Mouse (Mus musculus) forebrain, embryonic 15.5 days (tissue): ENCODE measurements at regions not wholly inside any gene's neighbourhood (a gene's known extent, or its start where the extent isn't known, plus 50 kb on each side); places are given as distances from the start of the nearest gene placed in this dataset.

Source experiments
- ATAC-seq: fragments of 200-750 bp; cut with Nextera tagmentation; replicated peaks from 2 replicates; pipeline ENCODE4 v1.8.0; 2017; ENCODE audit warnings: mild to moderate bottlenecking, moderate TSS enrichment, moderate library complexity
- H3K27ac ChIP-seq: fragments of 300-500 bp; sonication (generic); replicated peaks from 2 replicates; pipeline ENCODE4 v1.5.1; 2015; ENCODE audit warnings: mild to moderate bottlenecking, inconsistent platforms
- H3K27me3 ChIP-seq: fragments of 300-500 bp; sonication (generic); 2 replicates; pipeline ENCODE4 v1.6.1; 2015; ENCODE audit warnings: inconsistent platforms
- H3K36me3 ChIP-seq: fragments of 300-500 bp; sonication (generic); 2 replicates; pipeline ENCODE4 v1.6.1; 2015; ENCODE audit warnings: mild to moderate bottlenecking, inconsistent platforms
- H3K4me1 ChIP-seq: fragments of 300-500 bp; sonication (generic); 2 replicates; pipeline ENCODE4 v1.6.1; 2015; ENCODE audit warnings: inconsistent platforms
- H3K4me2 ChIP-seq: fragments of 300-500 bp; sonication (generic); replicated peaks from 2 replicates; pipeline ENCODE4 v1.6.1; 2015; ENCODE audit warnings: mild to moderate bottlenecking, inconsistent platforms
- H3K4me3 ChIP-seq: fragments of 300-500 bp; sonication (generic); 2 replicates; pipeline ENCODE4 v1.5.1; 2015; ENCODE audit warnings: mild to moderate bottlenecking, inconsistent platforms
- H3K9ac ChIP-seq: fragments of 300-500 bp; sonication (generic); replicated peaks from 2 replicates; pipeline ENCODE4 v1.6.1; 2015; ENCODE audit warnings: mild to moderate bottlenecking, inconsistent platforms
- H3K9me3 ChIP-seq: fragments of 300-500 bp; sonication (generic); 2 replicates; pipeline ENCODE4 v1.6.1; 2016; ENCODE audit warnings: inconsistent platforms
- WGBS: fragments of 180-500 bp; shearing (Covaris S2); methylation state at CpG from one replicate; pipeline ENCODE4 v1.1.7; 2015; ENCODE audit warnings: mixed read lengths; 5-methylcytosine and 5-hydroxymethylcytosine counted together

DNA sequence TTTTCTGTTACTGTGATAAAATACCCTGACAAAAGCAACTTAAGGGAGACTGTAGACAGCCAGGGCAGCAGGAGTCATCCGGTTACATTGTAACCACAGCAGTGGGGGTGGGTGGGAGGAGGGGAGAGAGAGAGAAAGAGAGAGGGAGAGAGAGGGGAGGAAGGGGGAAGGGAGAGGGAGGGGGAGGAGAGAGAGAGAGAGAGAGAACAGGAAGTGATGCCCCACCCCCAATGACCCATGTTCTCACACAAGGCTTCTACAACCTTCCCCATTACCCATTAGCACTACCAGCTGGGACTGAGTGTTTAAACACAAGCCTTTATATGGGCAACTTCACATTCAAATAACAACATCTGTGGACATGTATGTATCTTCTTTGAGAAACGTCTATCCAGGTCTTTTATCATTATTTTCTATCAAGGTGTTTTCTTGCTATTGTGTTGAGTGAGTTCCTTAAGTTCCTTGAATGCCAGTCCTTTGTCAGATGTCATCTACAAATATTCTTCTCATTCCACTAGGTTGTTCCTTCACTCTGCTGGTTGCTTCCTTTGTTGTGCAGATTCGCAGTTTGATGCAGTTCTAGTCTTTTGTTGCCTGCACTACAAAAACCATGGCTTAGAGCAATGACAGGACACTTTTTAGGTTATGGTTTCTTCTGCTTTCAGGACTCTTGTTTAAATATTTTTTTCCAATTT lies 274.7 kb upstream of the Ddx18 start:
- no peak for ATAC-seq
- Histone ChIP-seq H3K9me3 (no peaks in the 10 kb centered on the region), H3K27ac (no peak overlapping the region), H3K27me3 (no peaks in the 10 kb centered on the region), H3K4me1 (no peaks in the 10 kb centered on the region), H3K4me3 (no peak overlapping the region), H3K4me2 (no peak overlapping the region), H3K36me3 (no peaks in the 10 kb centered on the region), H3K9ac (no peak overlapping the region)
- WGBS, result 75% methylated on average over 3 of the region's 3 CpGs

- H3K27me3 ChIP-seq, result no peaks in the 10 kb centered on the region
- no peak overlapping the region for H3K4me2 ChIP-seq
- 50% methylated on average over 2 of the region's 2 CpGs for WGBS
- H3K4me1 ChIP-seq, result no peaks in the 10 kb centered on the region
- H3K9me3 ChIP-seq, result no peaks in the 10 kb centered on the region
- no peak overlapping the region for H3K4me3 ChIP-seq
- no peaks in the 10 kb centered on the region for H3K36me3 ChIP-seq
- ATAC-seq, result no peak
- H3K9ac ChIP-seq, result no peak overlapping the region
- H3K27ac ChIP-seq, result no peak overlapping the region
These were observed 265.8 kb upstream of the Ddx18 start for GRCm38 (mm10) chr1:121833559-121833958.

- H3K36me3 ChIP-seq, result no peaks in the 10 kb centered on the region
- H3K27me3 ChIP-seq, result no peaks in the 10 kb centered on the region
- 54% methylated on average over 2 of the region's 2 CpGs for WGBS
These were observed 262.5 kb upstream of the Ddx18 start for GRCm38 (mm10) chr1:121830242-121830641.

DNA sequence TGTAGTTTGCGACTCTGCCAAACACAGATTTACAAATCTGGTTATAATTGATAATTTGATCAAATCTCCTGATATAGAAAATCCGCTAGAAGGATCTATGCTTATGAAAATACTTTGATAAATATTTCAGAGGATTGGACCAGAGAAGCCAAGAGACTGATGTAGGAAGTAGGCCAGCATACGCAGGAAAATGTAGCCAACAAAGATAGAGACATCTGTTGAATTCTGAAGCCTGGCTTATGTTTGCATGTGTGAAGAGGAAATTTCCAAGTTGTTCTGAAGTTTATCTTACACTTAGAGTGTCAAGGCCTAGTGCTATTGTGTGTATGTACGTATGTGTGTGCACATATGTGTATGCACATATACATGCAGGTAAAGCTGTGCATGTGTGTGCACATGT lies 255.2 kb upstream of the Ddx18 start:
- Histone ChIP-seq H3K4me3 (no peak overlapping the region), H3K27ac (no peak overlapping the region), H3K9ac (no peak overlapping the region), H3K9me3 (no peaks in the 10 kb centered on the region), H3K27me3 (no peaks in the 10 kb centered on the region), H3K4me1 (no peaks in the 10 kb centered on the region), H3K4me2 (no peak overlapping the region), H3K36me3 (no peaks in the 10 kb centered on the region)
- ATAC-seq, result no peak
- 82% methylated on average over 4 of the region's 4 CpGs for WGBS

More at GRCm38 (mm10) chr1:121830242-121830641, 262.5 kb upstream of the Ddx18 start:
- no peak for ATAC-seq
- H3K9ac ChIP-seq, result no peak overlapping the region
- H3K9me3 ChIP-seq, result no peaks in the 10 kb centered on the region
- H3K4me2 ChIP-seq, result no peak overlapping the region
- no peak overlapping the region for H3K4me3 ChIP-seq
- no peaks in the 10 kb centered on the region for H3K4me1 ChIP-seq
- H3K27ac ChIP-seq, result no peak overlapping the region

DNA sequence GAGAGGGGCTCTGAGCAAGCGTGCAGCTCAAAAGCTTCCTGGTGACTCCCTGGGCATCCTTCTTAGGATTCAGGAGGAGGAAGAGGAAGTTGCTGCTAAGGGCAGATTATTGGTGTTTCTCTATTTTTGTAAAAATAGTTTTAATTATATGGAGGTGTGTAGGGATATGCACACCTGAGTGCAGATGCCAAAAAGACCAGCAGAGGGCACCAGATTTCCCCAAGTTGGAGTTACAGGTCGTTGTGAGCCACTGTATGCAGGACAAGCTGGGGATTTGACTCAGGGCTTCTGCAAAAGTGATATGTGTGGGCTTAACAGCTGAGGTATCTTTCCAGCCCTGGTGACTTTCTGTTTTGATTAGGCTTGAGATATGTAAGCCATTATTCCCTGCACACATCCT lies 235.5 kb upstream of the Ddx18 start:
- no peak for ATAC-seq
- Histone ChIP-seq H3K4me2 (no peak overlapping the region), H3K4me1 (no peaks in the 10 kb centered on the region), H3K27ac (no peak overlapping the region), H3K27me3 (no peaks in the 10 kb centered on the region), H3K4me3 (no peak overlapping the region), H3K9me3 (no peaks in the 10 kb centered on the region), H3K36me3 (no peaks in the 10 kb centered on the region), H3K9ac (no peak overlapping the region)
- 54% methylated on average over 2 of the region's 2 CpGs for WGBS

DNA sequence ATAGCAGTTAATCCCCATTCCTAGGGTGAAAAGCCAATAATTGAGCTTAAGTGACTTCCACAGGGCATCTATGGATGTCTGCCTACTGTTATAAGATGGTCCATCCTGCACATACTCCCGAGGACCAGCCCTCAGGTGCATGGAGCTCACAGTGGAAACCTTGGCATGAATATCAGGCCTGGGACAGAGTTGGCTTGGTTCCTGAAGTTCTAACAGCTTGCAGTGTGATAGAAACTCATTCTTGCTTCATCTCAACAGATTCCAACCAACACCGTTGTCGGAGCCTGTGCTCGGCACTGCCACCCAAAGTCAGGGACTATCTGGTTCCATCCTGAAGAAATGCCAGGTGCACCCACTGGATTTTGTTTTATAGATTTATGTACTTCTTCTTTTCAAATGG lies 234.7 kb upstream of the Ddx18 start:
- Histone ChIP-seq H3K9ac (no peak overlapping the region), H3K4me1 (no peaks in the 10 kb centered on the region), H3K36me3 (no peaks in the 10 kb centered on the region), H3K4me3 (no peak overlapping the region), H3K27me3 (no peaks in the 10 kb centered on the region), H3K9me3 (no peaks in the 10 kb centered on the region), H3K27ac (no peak overlapping the region), H3K4me2 (no peak overlapping the region)
- 91% methylated on average over 4 of the region's 4 CpGs for WGBS
- ATAC-seq, result no peak

GRCm38 (mm10) chr1:121798502-121798901 lies 230.7 kb upstream of the Ddx18 start:
- H3K9me3 ChIP-seq, result no peaks in the 10 kb centered on the region
- no peak for ATAC-seq
- H3K27me3 ChIP-seq, result no peaks in the 10 kb centered on the region
- H3K4me1 ChIP-seq, result no peaks in the 10 kb centered on the region
- H3K27ac ChIP-seq, result no peak overlapping the region
- no peaks in the 10 kb centered on the region for H3K36me3 ChIP-seq
- no peak overlapping the region for H3K4me2 ChIP-seq
- no peak overlapping the region for H3K9ac ChIP-seq
- WGBS, result 82% methylated on average over 12 of the region's 12 CpGs
- H3K4me3 ChIP-seq, result no peak overlapping the region

DNA sequence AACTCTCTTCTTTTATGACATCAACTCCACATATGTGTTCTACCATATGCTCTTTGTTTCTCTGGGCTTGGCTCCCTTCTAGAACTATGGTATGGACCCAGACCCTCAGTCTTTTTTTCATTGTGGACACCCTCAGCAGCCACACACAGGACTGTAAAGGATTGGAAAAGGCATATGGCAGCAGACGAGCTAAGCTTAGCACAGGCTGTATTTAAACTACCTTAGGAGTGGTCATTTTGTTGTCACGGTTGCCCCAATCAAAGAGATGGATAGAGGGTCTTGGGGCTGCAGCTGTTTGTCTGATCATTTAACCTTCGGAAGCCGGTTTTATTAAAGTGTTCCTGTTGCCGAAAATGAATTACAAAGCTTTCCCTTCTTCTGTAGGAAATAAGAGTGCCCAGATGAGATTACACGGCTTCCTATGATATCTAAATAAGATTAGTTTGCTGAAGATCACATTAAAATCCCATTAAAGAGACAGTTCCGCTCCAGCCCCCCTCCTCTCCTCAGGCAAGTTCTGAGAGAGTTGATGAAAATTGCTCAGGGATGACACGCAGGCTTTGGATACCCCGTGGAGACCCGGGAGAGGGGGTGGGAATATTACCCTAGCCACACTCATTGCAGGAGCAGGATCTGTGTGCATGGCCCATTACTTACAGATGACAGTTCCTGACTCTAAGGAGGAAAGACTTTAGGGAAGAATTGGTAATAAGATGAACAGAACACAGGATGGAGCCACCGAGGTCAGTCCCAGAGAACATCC lies 227.4 kb upstream of the Ddx18 start:
- Histone ChIP-seq H3K27ac (no peak overlapping the region), H3K27me3 (no peaks in the 10 kb centered on the region), H3K9ac (no peak overlapping the region), H3K4me2 (no peak overlapping the region), H3K36me3 (no peaks in the 10 kb centered on the region), H3K9me3 (no peaks in the 10 kb centered on the region), H3K4me1 (no peaks in the 10 kb centered on the region), H3K4me3 (no peak overlapping the region)
- WGBS, result 84% methylated on average over 11 of the region's 11 CpGs
- ATAC-seq, result no peak

GRCm38 (mm10) chr1:121785631-121786030 lies 217.8 kb upstream of the Ddx18 start:
- Histone ChIP-seq H3K9ac (no peak overlapping the region), H3K4me3 (no peak overlapping the region), H3K27me3 (no peaks in the 10 kb centered on the region), H3K27ac (peak overlapping the region; percentile 50), H3K36me3 (no peaks in the 10 kb centered on the region), H3K4me1 (no peaks in the 10 kb centered on the region), H3K9me3 (no peaks in the 10 kb centered on the region), H3K4me2 (no peak overlapping the region)
- peak; percentile 81 for ATAC-seq
- WGBS, result 44% methylated on average over 3 of the region's 3 CpGs

GRCm38 (mm10) chr1:121773988-121774387 lies 206.2 kb upstream of the Ddx18 start:
- no peak overlapping the region for H3K4me2 ChIP-seq
- 91% methylated on average over 2 of the region's 2 CpGs for WGBS
- ATAC-seq, result no peak

GRCm38 (mm10) chr1:121771444-121771843 lies 203.7 kb upstream of the Ddx18 start:
- H3K4me1 ChIP-seq, result no peaks in the 10 kb centered on the region
- H3K9me3 ChIP-seq, result no peaks in the 10 kb centered on the region
- H3K9ac ChIP-seq, result no peak overlapping the region
- H3K4me3 ChIP-seq, result no peak overlapping the region
- no peaks in the 10 kb centered on the region for H3K36me3 ChIP-seq
- H3K27ac ChIP-seq, result no peak overlapping the region
- H3K4me2 ChIP-seq, result no peak overlapping the region
- ATAC-seq, result no peak
- no peaks in the 10 kb centered on the region for H3K27me3 ChIP-seq
- WGBS, result 90% methylated on average over 1 of the region's 1 CpGs

More at GRCm38 (mm10) chr1:121773988-121774387, 206.2 kb upstream of the Ddx18 start:
- no peak overlapping the region for H3K27ac ChIP-seq
- H3K9ac ChIP-seq, result no peak overlapping the region
- no peaks in the 10 kb centered on the region for H3K36me3 ChIP-seq
- no peak overlapping the region for H3K4me3 ChIP-seq
- H3K9me3 ChIP-seq, result no peaks in the 10 kb centered on the region
- no peaks in the 10 kb centered on the region for H3K4me1 ChIP-seq
- no peaks in the 10 kb centered on the region for H3K27me3 ChIP-seq

DNA sequence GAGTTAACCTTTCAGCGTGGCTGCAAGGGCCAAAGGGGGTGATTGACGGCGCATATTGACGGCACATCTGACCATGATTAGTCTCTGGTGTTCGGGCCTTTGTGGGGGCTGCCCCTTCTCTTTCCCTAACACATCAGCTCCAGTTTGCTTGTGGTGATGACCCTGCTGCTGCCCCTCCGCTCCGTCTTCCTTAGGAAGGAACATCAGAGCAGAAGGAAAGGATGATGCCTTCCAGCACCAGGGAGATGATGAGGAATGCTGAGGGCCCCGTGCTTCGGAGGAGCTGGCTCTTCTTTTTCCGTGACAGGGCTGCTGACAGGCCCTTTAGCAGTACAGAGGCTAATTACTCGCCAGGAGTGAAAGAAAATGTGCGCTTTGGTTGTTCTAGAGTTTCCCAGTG lies 203.1 kb upstream of the Ddx18 start:
- Histone ChIP-seq H3K4me2 (no peak overlapping the region), H3K4me3 (no peak overlapping the region), H3K36me3 (no peaks in the 10 kb centered on the region), H3K27me3 (no peaks in the 10 kb centered on the region), H3K9ac (no peak overlapping the region), H3K9me3 (no peaks in the 10 kb centered on the region), H3K27ac (no peak overlapping the region), H3K4me1 (no peaks in the 10 kb centered on the region)
- 60% methylated on average over 12 of the region's 12 CpGs for WGBS
- ATAC-seq, result no peak
